Mouse (Mus musculus) ES-Bruce4 (cell line): ENCODE results near the gene Engase. TPM values are rescaled to one million over a fixed set of nuclear protein-coding genes. Genes with fewer than 3 reads are reported as not detected.
A peak's percentile ranks its signal among the peaks of the same experiment; 100 is the strongest.

Experiments
- H3K27ac ChIP-seq: 2 replicates; pipeline ENCODE4 v1.5.1; 2012; ENCODE audit warnings: low read length, inconsistent platforms; ENCODE audit not compliant: insufficient read depth
- H3K27me3 ChIP-seq: 2 replicates; pipeline ENCODE4 v1.6.1; 2012; ENCODE audit warnings: mild to moderate bottlenecking, low read length, inconsistent platforms; ENCODE audit not compliant: control insufficient read depth, poor library complexity, insufficient read depth, severe bottlenecking
- H3K36me3 ChIP-seq: 2 replicates; pipeline ENCODE4 v1.6.1; 2012; ENCODE audit warnings: inconsistent platforms, mild to moderate bottlenecking, low read length, moderate library complexity; ENCODE audit not compliant: control insufficient read depth, poor library complexity, insufficient read depth, severe bottlenecking
- H3K4me1 ChIP-seq: one replicate; pipeline ENCODE4 v1.8.1; 2011; ENCODE audit warnings: low read length; ENCODE audit not compliant: control insufficient read depth, insufficient read depth
- H3K4me3 ChIP-seq: 2 replicates; pipeline ENCODE4 v1.5.1; 2011; ENCODE audit warnings: low read depth, mild to moderate bottlenecking, low read length
- H3K9ac ChIP-seq: 2 replicates; pipeline ENCODE4 v1.6.1; 2012; ENCODE audit warnings: low read depth, mild to moderate bottlenecking, inconsistent platforms; ENCODE audit not compliant: poor library complexity, severe bottlenecking
- H3K9me3 ChIP-seq: replicated peaks from 2 replicates; pipeline ENCODE4 v1.6.1; 2012; ENCODE audit warnings: mild to moderate bottlenecking, low read length, inconsistent platforms; ENCODE audit not compliant: control insufficient read depth, poor library complexity, insufficient read depth, severe bottlenecking
- CTCF ChIP-seq: IDR thresholded peaks from one replicate; pipeline ENCODE4 v1.8.1; 2011; ENCODE audit warnings: low read depth, low read length
- EP300 ChIP-seq: IDR thresholded peaks from 2 replicates; pipeline ENCODE4 v1.6.1; 2011; ENCODE audit warnings: low read depth, low read length; ENCODE audit not compliant: insufficient read depth
- POLR2A ChIP-seq: IDR thresholded peaks from one replicate; pipeline ENCODE4 v1.8.1; 2011; ENCODE audit warnings: low read length; ENCODE audit not compliant: insufficient read depth
- polyA plus RNA-seq: library from polyadenylated mRNA; stranded (reverse); fragments of >200 nt; gene quantifications from 2 replicates; pipeline ENCODE4 v1.2.4, GENCODE M21; 2011; ENCODE audit warnings: low read depth; ENCODE audit not compliant: missing spikeins, insufficient read depth, insufficient read length

Gene Engase
- polyA plus RNA-seq, 1 experiment = 7.8 TPM

DNA sequence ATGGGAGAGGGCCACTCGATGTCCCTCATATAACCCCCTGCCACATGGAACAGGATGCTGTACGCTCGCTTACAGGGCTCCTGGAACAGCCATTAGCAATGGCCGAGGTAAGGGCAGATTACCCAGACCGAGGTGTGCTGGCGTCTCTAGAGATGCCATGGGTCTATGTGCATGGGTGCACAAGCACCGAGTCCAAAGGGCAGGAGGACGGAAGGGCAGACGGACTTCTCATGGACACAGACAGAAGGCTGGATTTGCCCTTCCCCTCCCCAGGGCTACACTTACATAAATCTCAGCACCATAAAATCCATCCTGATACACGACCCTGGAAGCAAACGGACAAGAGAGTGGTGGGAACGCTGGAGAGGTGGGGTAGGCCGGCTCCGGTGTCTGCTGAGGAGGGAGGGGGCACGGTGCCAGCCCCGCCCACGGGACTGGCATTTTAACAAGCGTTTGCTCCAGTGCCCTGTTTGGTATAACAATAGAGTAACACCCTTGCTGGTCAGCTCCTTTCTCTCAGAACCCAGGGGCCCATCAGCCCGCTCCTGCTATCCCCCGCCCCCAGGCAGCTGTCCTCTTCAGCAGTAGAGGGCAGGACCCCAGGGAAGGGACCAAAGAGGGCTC is 19.5 kb downstream of the Engase start:
- H3K27ac ChIP-seq = no peak overlapping the region
- H3K4me3 ChIP-seq = no peak overlapping the region
- TF ChIP-seq CTCF = no peak
- no peak for TF ChIP-seq POLR2A
- no peak for TF ChIP-seq EP300
- H3K9ac ChIP-seq = no peak overlapping the region
- H3K9me3 ChIP-seq = no peaks in the 10 kb centered on the region
- no peaks in the 10 kb centered on the region for H3K4me1 ChIP-seq
- no peaks in the 10 kb centered on the region for H3K27me3 ChIP-seq
- H3K36me3 ChIP-seq = no peaks in the 10 kb centered on the region

GRCm38 (mm10) chr11:118502990-118503389 is 26.4 kb downstream of the Engase start:
- Histone ChIP-seq H3K9ac (peak overlapping the region; percentile 28; the same call in 1 of the 2 replicates), H3K4me3 (0 out of 2 replicates have a peak overlapping the region, but pooled peaks have one; percentile 8), H3K4me1 (no peaks in the 10 kb centered on the region), H3K27ac (no peak overlapping the region), H3K27me3 (0 out of 2 replicates have a peak, but pooled peaks cover 3% of the 10 kb centered on the region), H3K36me3 (no peaks in the 10 kb centered on the region), H3K9me3 (no peaks in the 10 kb centered on the region)
- TF ChIP-seq POLR2A = no peak
- TF ChIP-seq CTCF = no peak
- no peak for TF ChIP-seq EP300

- Histone ChIP-seq H3K4me1 (no peaks in the 10 kb centered on the region), H3K27me3 (0 out of 2 replicates have a peak, but pooled peaks cover 3% of the 10 kb centered on the region), H3K9me3 (no peaks in the 10 kb centered on the region), H3K9ac (peak overlapping the region; percentile 28; the same call in 1 of the 2 replicates), H3K36me3 (no peaks in the 10 kb centered on the region), H3K27ac (no peak overlapping the region), H3K4me3 (peak overlapping the region; percentile 30)
- TF ChIP-seq EP300 = no peak
- no peak for TF ChIP-seq POLR2A
- TF ChIP-seq CTCF = no peak
Observed at GRCm38 (mm10) chr11:118503418-118504179, 27.0 kb downstream of the Engase start.

- TF ChIP-seq EP300 = no peak
- no peak for TF ChIP-seq CTCF
- no peak for TF ChIP-seq POLR2A
- H3K36me3 ChIP-seq = no peaks in the 10 kb centered on the region
- no peaks in the 10 kb centered on the region for H3K9me3 ChIP-seq
- H3K27ac ChIP-seq = no peak overlapping the region
- H3K4me1 ChIP-seq = no peaks in the 10 kb centered on the region
- no peak overlapping the region for H3K9ac ChIP-seq
- H3K27me3 ChIP-seq = 0 out of 2 replicates have a peak, but pooled peaks cover 3% of the 10 kb centered on the region
- H3K4me3 ChIP-seq = no peak overlapping the region
Observed at GRCm38 (mm10) chr11:118504180-118504454, 27.5 kb downstream of the Engase start.

- no peak overlapping the region for H3K4me3 ChIP-seq
- H3K27me3 ChIP-seq = 0 out of 2 replicates have a peak, but pooled peaks cover 3% of the 10 kb centered on the region
- H3K9me3 ChIP-seq = no peaks in the 10 kb centered on the region
- no peak for TF ChIP-seq POLR2A
- TF ChIP-seq CTCF = no peak
- H3K4me1 ChIP-seq = no peaks in the 10 kb centered on the region
- H3K27ac ChIP-seq = no peak overlapping the region
- no peak overlapping the region for H3K9ac ChIP-seq
- no peaks in the 10 kb centered on the region for H3K36me3 ChIP-seq
Observed at GRCm38 (mm10) chr11:118507095-118507494, 30.5 kb downstream of the Engase start.

- H3K27me3 ChIP-seq = 0 out of 2 replicates have a peak, but pooled peaks cover 3% of the 10 kb centered on the region
- H3K9ac ChIP-seq = no peak overlapping the region
Observed at GRCm38 (mm10) chr11:118507904-118508303, 31.3 kb downstream of the Engase start.

More at GRCm38 (mm10) chr11:118507904-118508303, 31.3 kb downstream of the Engase start:
- Histone ChIP-seq H3K4me1 (no peaks in the 10 kb centered on the region), H3K27ac (no peak overlapping the region), H3K36me3 (no peaks in the 10 kb centered on the region), H3K9me3 (no peaks in the 10 kb centered on the region), H3K4me3 (no peak overlapping the region)
- TF ChIP-seq EP300 = no peak
- TF ChIP-seq CTCF = peak; percentile 97
